Mouse (Mus musculus): Measurements from ENCODE around the gene Timm9. TPM values are rescaled to one million over a fixed set of nuclear protein-coding genes. Genes with fewer than 3 reads are reported as not detected.
"Not testable (repeated sequence)": the region's sequence is repeated elsewhere in the genome, so short reads cannot be mapped to it uniquely, and the experiment has no call there.

The Timm9 gene
- total RNA-seq, 4 experiments from 2014 or later: 52.5 to 59.5 (median 55.9) TPM

- no peak for DNase-seq (ENCODE audit: low spot score in 2 of 2)
Observed at GRCm38 (mm10) chr12:71107216-71107771, 29.2 kb downstream of the Timm9 start.

DNA sequence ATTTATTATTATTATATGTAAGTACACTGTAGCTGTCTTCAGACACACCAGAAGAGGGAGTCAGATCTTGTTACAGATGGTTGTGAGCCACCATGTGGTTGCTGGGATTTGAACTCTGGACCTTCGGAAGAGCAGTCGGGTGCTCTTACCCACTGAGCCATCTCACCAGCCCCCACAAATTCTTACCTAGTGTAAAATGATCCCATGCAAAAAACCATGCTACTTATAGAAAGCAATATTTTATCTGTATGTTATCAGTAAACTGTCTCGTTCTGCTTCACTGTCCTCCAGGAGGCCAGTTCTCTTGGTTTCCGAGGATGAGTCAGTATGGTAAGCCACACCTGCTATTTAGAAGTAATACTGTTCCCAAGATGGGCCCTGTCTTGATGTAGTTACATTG is 32.2 kb downstream of the Timm9 start:
- DNase-seq (ENCODE audit: low spot score in 2 of 2): not testable (repeated sequence)

DNA sequence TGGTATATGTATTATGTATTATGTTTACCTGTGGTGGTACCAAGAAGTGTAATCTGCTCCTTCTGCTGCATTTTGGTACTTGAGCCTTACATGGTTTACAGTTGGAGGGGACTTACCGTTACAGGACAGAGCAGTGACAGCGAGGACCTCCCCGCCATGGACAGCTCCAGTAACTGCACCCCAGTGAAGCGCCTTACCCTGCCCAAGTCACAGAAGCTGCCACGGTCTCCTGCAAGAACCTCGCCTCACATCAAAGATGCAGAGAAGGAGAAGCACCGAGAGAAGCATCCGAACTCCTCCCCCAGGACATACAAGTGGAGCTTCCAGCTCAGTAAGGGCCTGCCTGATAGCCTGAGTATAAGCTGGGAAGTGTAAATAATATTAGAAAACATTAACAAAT is 50.2 kb downstream of the Timm9 start:
- no peak for DNase-seq (ENCODE audit: low spot score in 2 of 2)

Other genes starting within 250 kb of the Timm9 start
- 100 to 1,000 TPM; 149 to 186 (median 172) TPM for gene Actr10, start 198.8 kb downstream of the Timm9 start, total RNA-seq (2022)
- 100 to 1,000 TPM; 192 to 221 (median 205) TPM for gene Psma3, start 162.1 kb downstream of the Timm9 start, total RNA-seq (2022)
- gene Arid4a, start 120.7 kb downstream of the Timm9 start, total RNA-seq (2022): 10 to 100 TPM; 30.3 to 37.8 (median 35.9) TPM
- gene Tomm20l, start 25.3 kb downstream of the Timm9 start, total RNA-seq (2022): not detected
- gene 2700049A03Rik, start 164 bp upstream of the Timm9 start, total RNA-seq (2022): 1 to 10 TPM; 4.0 to 6.7 (median 4.8) TPM
- gene Dact1, start 173.2 kb upstream of the Timm9 start, total RNA-seq (2022): 1 to 10 TPM; 5.0 to 9.1 (median 6.6) TPM